Mouse (Mus musculus) adrenal gland, postnatal 25 days (tissue): Measurements from ENCODE around the gene Caap1. TPM values are rescaled to one million over a fixed set of nuclear protein-coding genes. Genes with fewer than 3 reads are reported as not detected.

ENCODE experiments used
- DNase-seq: peaks from one replicate; pipeline ENCODE4 v3.0.0; 2021; ENCODE audit warnings: mixed read lengths
- long read RNA-seq: library from polyadenylated mRNA; stranded (forward); transcript quantifications from one replicate; pipeline ENCODE4 v2.0.0, GENCODE M21; 2021
- total RNA-seq: library from RNA; stranded (reverse); gene quantifications from 2 replicates; pipeline ENCODE4 v1.2.3, GENCODE M21; 2021

Gene Caap1
- 10.5 and 11.9 TPM in 2 replicates for total RNA-seq
- long read RNA-seq, transcript Caap1-201 (6 exons, 2,107 nt): major isoform, 19 of 26 reads
- long read RNA-seq, partial matches to known transcripts: 1 of 26 reads
- long read RNA-seq, other reads (novel, unspliced or antisense): 5 of 26 reads

DNA sequence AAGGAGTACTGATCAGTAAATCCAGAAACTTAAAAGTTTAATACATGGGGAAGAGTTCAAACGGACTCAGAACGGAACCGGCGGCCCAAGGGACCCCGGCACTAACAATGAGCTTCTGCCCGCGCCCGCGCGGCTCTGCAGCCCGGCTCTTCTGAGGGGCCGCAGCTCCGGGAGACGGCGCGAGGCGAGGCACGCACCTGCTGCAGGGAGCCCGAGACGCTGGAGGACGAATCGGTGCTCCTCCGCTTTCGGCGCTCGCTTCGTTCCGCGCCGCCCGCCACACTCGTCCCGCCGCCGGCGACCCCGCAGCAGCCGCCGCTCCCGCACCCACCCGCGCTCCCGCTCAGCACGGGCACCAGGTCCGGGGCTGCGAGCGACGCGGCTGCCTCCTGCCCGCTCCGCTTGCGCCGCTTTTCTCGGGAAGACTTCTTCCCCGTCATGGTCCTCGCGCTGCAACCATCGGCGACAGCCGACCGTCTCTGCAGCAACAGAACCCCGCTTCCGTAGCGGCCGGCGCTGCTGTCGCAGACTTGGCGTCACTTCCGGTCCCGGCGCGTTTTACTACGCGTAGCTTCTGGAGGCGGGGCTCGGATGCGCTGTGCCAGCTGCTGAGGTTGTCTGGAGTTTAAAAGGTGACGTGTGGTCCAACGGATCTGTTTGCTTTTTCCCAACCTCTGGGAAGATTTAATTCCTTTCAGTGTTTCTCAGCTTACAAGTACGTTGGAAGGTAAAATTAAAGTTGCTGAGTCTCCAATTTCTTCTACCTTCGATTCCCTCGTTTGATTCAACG, at the start of gene Caap1, which contains the start of gene Gm10306:
Gene Caap1, minus strand, starts transcription at position 532 of the 790 bp plus-strand sequence.
Gene Gm10306, plus strand, starts transcription at position 282 of the 790 bp plus-strand sequence.
- peak; percentile 95 for DNase-seq

DNA sequence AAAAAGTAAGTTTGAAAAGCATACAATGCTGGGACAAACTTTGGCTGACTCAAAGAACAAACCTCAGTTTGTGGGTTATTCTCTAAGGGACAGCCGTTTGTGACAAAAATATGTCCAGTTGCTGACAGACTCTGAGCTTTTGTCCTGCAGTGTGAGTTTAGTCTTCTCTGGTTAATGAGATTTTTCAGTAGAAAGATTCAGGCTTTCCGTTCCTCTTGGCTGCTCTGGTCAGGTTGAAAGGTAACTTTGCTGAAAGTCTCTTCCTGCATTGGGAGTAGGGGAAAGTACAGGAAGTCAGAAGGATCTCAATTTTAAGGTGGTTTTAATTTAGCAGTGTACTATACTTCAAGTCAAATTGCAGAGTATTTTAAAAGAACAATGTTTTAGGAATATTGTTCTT, 49.0 kb upstream of the Caap1 start:
- DNase-seq: no peak

DNA sequence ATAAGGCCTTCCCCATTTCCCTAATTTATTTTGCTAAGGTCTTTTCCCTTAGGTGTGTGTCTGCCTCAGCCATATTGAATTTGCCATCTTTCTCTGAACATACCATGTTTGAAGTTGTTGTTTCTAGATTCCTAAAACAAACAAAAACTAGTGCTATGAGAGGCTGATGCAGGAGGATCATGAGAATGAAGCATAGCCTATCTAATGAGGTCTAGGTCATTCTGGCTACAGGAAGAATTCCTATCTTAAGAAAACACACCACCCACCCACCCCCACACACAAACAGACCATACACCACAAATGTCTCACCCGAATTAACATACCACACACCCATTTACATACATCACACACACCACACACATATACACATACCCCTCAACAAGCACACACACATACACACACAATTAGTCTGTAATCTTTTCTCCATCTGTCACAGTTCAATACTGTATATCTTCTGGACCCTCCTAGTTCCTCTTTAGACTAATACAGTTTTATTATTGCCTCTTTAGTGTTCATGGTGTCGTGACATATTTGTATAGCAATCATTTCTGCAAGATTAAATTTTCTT, 47.9 kb upstream of the Caap1 start:
- DNase-seq: no peak

DNA sequence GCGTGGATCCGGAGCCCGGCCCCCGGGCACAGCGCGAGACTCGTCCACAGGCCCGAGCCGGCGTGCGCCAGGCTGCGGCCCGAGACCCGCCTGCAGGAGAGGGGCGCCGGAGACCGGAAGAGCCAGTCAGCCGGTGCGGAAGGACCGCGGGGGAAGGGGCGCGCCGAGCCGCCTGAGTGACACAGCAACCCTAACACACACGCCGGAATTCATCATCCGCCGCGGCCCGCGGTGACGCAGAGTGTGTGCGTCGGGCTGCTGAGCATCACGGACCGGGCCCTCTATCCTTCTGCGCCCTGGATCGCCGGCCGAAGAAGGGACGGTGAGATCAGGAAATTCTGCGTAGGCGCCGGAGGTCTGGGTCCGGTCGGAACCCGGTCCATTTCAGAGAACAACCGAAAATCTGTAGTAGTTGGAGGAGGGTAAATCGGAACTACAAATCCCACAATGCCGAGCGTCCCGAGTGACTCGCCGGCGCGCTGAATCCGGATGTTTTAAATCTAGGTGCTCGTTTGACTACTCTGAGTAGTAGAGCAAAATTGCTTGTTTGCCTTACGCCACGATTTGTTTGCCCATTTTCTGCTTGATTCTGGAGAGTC, 46.5 kb upstream of the Caap1 start, which contains the start of gene Plaa:
Gene Plaa, minus strand, starts transcription at position 214 of the 599 bp plus-strand sequence.
- peak; percentile 89 for DNase-seq

DNA sequence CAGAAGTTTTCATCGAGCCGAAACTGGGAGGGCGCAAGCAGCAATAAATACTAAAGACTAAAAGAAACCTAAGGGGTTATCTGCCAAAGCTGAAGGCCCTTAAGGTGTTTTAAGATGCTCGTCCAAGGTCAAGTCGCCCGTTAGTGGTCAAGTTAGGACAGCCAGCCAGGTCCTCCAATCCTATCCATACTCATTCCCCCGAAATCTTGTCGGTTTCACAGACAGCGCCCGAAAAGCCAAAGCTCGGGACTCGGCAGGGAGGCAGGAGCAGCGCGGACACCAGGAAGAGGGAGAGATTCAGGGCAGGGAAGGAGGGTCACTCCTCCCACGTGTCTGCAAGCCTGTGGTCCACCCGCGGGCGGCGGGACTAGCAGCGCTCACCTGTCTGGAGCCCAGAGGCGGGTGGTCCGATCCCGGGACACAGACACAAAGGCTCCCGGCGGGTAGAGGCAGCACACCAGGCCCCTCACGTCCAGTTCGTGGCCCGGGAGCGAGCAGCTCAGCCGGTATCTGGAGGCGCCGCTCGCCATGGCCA, 46.0 kb upstream of the Caap1 start:
- no peak for DNase-seq

DNA sequence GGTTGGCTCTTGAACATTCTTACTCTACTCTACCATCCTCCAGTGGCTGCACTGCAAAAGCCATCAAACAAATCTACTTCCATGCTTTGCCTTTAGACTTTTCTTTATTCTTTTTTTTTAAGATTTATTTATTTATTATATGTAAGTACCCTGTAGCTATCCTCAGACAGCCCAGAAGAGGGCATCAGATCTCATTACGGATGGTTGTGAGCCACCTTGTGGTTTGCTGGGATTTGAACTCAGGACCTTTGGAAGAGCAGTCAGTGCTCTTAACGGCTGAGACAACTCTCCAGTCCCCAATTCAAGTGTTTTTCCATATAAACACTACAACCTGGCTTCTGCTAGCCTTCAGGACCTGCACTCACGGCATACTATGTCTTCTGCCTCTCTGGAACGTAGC, 44.8 kb upstream of the Caap1 start:
- DNase-seq: no peak

DNA sequence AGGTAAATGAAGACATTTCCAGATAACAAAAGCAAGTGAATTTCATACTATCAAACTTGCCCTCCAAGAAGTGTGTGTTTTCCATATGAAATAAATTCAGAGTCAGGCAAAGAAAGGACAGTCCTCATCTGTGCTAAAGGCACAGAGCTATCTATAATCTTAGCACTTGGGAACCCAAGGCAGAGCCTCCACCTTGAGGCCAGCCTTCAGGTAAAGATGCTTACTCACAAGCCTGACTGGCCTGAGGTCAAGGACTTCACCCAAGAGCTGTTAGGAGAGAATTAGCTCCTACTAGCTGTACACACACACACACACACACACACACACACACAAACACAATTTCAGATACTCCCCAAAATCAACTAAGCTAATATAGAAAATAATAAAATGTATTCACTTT, 36.1 kb upstream of the Caap1 start:
- DNase-seq: no peak

DNA sequence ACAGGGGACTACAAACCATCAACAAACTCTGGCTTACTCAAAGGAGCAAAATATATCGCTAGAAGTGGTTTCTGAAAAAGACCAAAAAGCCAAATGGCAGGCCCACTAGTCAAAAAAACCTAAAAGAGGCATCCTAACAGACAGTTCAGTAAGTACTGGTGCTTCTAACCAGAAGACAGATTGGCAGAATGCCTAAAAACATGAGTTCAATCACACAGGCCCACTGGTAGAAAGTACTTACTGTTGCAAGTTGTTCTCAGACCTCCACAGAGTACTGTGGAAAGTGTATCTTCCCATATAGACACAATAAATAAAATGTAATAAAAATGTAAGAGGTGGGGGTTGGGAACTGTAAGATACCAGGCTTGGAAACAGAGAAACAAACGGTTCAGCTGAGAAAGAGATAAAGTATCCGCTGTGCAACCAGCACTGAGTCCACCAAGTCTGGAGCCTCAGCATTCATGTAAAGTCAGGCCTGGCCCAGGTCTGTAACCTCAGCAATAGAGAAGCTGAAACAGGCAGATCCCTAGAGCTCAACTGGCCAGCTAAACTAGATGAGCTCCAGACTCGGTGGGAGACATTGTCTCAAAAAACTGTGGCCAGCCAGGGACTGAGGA, 35.3 kb upstream of the Caap1 start:
- no peak for DNase-seq

DNA sequence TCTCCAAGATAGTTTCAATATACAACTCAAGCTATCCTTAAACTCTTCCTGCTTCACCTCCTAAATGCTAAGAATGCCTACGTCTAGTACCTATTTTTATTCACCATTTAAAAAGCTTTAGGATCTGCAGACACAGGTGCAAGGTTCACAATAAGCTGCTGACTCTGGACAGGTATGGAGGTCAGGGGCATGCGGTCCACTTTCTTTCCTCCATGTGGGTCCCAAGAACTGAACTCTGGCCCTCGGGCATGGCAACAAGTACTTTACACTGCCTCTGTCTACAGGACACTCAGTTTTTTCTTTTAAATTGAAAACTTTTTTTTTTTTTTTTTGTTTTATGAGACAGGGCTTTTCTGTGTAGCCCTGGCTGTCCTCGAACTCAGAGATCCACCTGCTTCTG, 16.1 kb upstream of the Caap1 start:
- no peak for DNase-seq

DNA sequence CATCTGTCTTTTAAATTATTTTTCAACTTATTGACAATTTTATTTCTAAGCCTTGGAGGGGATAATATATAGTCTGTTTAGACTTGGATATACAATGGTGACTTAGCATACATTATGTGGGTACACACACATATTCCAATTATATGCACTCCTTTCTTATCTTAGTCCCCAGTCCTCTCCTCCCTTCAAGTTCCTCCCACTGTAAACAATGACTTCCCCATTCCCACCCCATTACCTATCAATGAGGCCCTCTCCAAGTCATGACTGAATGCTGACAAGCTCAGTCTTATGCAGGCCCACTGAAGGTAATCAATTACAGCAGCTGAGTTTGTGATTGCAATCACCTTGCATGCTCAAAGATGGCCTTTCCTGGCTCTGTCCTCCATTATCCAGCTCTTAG, 7.7 kb upstream of the Caap1 start:
- DNase-seq: no peak

DNA sequence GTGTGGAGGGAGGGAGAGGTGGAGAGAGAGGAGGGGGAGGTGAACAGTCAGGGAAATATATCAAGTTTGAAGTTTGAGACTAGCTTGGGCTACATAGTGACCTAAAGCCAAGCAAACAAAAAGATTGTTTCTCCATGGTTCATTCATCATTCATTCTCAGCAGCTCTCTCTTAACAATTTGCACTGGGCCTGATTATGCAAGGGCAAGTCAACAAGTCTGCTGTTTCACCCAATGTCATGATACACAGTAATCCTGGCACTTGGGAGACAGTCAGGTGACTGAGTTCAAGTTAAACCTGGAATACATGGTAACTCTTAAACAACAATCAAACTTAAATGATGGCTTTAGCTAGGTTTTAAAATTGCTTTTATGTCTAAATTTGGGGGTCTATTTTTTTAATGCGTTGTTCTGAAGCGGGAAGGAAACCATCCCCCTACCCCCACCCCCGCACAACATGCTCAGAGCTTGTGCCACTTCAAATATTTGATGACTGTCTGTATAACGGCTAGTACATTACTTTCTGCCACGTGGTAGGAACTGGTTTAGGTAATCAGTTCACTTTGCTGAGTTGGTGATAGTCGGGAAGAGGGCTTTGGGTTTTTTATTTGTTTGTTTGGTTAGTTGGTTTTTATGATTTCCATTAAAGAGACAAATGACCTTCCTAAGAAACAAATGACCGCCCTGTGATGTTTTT, 5.5 kb upstream of the Caap1 start:
- DNase-seq: no peak

DNA sequence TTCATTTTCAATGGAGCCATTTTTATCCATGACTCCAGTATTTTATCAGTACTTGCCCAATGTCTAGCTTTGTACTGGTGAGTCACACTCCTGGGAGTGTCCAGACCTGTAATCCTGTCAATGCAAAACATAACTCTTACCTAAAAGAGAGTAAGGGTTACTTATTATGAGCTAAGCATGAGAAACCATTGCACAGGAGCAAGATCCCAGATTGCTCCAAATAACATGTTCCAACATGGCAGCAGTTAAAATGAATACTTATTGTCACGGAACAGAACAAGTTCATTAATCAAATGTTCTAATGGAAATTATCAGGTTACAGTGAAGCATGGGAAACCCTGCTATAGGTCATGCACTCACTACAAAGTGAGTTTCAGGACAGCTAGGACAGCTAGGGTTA, 3.7 kb upstream of the Caap1 start:
- no peak for DNase-seq

DNA sequence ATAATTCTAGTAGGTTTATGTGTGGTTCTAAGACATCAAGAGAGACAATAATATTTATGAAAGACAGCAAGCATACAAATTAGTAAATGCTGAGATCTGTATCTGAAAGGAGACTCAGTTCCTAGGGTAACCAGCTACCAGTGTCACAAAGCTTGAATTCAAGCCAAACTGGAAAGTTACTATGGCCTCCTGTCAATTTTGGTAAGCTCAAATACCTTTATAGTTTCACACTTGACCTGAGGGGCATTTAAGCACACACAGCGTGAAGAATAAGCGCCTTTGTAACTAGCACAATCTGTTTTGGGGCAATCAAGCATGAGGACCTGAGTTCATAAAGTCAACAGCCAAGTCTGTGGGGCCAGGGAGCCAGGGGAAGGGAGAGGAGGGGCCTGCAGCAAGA, 2.7 kb upstream of the Caap1 start:
- DNase-seq: no peak

DNA sequence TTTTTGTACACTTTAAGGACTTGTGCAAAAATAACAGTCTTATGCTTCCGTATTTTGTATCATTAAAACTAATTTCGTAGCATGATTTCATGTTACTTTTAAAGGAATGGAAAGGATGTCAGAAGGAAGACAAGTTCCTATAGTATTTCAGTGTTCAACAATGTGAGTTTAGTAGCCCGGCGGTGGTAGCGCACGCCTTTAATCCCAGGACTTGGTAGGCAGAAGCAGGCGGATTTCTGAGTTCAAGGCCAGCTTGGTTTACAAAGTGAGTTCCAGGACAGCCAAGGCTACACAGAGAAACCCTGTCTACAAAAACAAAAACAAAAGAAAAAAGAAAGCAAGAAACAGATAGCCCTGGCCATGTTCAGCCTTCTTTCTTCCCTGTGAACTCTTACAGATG, 549 bp upstream of the Caap1 start:
- no peak for DNase-seq

DNA sequence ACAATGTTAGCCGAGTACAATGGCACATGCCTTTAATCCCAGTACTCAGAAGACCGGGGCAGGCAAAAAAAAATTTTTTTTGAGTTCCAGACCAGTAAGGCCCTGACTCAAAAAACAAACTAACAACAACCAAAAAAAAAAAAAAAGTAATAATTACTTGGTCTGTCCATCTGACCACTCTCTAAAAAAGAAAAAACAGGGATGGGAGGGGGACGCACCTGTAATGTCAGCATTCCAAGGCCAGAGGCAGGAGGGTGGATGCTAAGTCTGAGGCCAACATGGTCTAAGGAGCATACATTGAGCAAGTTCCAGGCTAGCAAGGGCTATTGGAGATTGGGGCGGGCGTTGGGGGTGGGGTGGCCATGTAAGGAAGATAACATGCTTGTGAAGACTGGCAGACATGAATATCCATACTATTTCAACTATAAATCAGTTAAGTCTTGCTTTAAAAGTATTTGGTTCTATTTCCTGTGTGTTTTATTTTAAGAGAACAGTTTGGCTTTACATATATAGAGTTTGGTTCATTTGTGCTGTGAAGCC, 1.6 kb downstream of the Caap1 start:
- no peak for DNase-seq

DNA sequence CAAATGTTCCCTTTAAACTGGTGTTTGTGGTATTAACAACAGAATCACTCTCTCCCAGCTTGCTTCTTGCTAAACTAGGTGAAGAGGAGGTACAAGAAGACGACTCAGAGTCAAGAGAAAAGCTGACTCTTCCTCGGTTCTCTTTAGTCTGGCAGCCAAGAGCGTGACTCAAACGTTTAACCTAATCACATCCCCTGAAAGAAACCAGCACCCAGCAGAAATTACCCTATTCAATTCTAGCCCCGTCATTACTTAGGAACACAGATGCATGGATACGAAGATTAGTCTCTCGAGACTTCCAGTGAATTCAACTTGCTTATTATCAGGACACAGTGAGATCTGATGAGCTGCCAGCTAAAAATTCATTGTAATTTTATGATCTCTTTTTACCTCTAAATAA, 12.3 kb downstream of the Caap1 start:
- DNase-seq: no peak

DNA sequence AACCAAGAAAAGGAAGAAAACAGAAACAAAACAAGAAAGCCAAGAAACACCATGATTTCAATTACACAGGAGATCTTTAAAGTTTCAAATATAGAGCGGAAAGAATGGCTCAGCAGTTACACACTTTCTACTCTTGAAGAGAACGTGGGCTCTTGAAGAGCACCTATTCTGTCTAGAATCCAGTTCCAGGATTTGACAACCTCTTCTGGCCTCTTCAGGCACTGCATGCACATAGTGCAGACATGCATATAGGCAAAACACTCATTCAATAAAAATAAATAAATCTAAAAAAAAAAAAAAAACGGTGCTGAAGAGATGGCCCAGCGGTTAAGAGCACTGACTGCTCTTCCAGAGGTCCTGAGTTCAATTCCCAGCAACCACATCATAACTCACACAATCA, 13.6 kb downstream of the Caap1 start:
- no peak for DNase-seq

DNA sequence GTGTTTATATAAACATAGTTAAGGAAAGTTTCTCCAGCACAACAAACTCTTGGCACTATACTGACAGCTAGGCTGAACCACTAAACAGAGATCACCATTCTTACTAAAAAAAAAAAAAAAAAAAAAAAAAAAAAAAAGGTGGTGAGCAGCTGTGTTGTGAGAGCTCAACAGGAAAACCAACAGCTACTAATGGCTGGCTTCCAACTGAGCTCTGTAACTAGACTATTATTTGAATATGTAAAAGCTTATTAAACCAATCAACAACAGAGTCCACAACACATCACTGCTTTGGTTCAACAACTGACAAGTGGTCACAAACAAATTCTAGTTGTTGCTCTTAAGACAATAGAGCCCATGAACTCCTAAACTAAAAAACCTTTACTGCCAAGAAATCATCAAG, 23.4 kb downstream of the Caap1 start:
- no peak for DNase-seq

DNA sequence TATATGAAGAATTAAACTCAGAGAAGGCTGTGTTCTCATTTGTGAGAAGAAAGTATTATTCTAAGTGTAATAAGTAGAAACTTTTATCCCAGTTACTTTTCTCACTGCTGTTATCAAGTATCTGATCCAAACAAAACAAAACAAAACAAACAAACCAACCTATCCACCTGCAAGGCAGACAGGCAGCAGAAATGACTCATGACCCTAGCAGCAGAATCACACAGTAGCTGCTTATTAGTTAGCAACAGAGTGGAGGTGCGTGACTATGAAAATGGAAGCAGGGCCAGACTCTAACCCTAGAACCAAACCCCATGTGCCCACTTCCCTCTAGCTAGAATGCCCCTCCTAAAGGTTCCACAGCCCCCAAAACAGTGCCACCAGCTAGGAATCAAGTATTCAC, 27.1 kb downstream of the Caap1 start:
- no peak for DNase-seq

DNA sequence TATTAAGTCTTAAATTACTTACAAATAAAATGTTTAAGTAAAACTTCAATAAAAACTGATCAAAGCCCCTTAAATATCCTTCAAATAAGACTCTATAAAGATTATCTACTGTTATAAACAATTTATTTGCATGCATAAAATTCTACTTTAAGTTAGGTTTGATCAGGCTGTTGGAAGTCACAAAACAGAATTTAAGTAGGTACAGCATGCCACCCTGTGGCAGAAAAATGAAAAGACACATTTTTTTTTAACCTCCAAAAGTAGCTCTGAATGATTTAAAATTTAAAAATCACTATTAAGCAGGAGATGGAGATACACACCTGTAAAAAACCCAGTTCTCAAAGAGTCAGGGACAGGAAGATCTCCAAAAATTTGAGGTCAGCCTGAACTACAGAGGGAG, 33.3 kb downstream of the Caap1 start:
- no peak for DNase-seq

DNA sequence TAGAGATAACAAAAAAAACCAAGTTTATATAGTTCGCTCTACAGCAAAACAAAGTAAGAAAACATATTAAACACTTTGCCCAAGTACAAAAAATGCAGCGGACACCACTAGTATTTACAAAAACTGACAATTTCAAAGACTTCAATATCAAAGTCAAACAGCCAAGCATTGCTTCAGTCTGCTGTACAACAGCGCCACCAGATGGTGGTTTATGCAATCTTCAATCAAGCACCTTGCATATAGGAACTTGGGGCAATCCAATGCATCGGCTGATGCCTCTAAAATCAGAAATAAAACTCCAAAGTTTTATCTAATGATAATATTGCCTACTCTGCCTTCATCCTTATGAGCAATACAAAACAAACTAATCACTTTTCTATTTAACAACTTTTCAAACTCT, 39.0 kb downstream of the Caap1 start:
- peak; percentile 59 for DNase-seq

DNA sequence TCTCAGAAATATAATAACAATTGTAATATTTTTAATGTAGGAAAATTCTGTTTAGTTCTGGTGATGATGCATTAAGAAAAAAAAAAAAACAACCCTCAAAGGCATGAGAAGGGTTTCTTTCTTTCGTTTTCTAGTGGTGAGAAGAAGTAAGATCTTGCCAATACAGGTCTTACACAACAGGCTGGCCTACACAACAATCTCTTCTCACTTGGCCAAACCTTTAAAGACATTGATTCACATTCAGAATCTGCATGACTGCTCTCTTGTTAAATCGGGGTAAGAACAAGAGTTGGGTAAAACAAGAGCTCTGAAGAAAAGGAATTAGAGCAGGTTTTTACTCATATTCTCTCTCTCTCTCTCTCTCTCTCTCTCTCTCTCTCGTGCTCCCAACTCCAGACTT, 41.2 kb downstream of the Caap1 start:
- DNase-seq: no peak
